Mouse (Mus musculus): Measurements from ENCODE around the gene Cers2. TPM values are rescaled to one million over a fixed set of nuclear protein-coding genes. Genes with fewer than 3 reads are reported as not detected.

Cers2 gene
- polyA plus RNA-seq, 1 experiment from 2014 or later, result 110 TPM

DNA sequence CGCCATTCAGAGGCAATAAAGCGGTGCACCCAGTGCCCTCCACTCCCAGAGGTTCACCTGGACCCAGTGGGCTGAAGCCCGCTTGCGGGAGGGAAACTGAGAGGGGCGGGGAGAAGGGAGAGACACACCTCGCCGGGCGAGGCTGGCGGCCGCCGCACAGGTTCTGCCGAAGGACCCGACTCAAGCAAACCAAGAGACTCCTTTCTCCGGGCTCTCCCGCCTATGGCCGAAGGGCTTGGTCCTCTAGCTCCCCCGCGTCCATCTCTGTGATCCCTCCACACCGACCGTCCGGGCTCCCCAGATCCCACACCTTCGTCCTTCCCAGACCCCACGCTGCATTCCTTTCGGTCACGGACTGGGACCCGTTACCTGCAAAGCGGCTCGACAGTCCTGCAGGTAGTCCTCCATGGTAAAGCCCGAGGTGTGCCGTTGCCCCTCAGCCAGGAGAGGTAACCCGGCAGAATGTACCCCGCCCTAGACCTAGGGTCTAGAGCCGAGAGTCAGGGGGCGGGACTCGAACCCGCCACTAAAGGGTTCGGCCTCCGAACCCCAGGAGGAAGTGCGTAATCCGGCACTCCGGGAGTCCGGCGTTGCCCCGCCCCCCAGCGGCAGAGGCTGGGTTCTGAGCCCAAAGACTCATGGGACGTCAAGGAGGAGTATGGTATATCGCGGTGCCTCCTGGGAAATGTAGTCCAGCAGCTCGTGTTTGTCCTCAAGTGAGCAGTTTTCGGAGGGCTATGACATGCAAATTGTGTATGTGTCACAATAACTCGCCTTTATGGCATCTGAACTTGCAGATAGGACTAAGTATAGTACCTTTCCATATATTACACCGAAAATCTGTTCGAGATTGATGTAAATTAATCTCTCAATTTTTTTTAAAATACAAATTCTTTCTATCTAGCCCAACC is 33.1 kb upstream of the Cers2 start, which contains the start of the genes Mindy1 and Prune1:
Gene Mindy1 (plus strand): TSS at position 130 of the 911 bp plus-strand sequence.
Gene Prune1 (minus strand): TSS at position 861 of the 911 bp plus-strand sequence.
- H3K4me1 ChIP-seq, result peaks cover 21% of the 10 kb centered on the region
- H3K36me3 ChIP-seq, result 0 out of 2 replicates have a peak, but pooled peaks cover under 1% of the 10 kb centered on the region
- peak within 1 kb of the TSS; percentile 74 for H3K4me3 ChIP-seq
- peak within 1 kb of the TSS; percentile 86 for H3K9ac ChIP-seq
- no peaks in the 10 kb centered on the region for H3K9me3 ChIP-seq
- WGBS, result 1% methylated on average over 53 of the region's 53 CpGs
- H3K27me3 ChIP-seq (replicated peaks), result no peaks in the 10 kb centered on the region
- peak within 1 kb of the TSS; percentile 72 for H3K4me2 ChIP-seq (replicated peaks)
- ATAC-seq (ENCODE audit: low FRiP score, low read depth), result peak; percentile 90
- H3K27ac ChIP-seq, result peak within 1 kb of the TSS; percentile 90

DNA sequence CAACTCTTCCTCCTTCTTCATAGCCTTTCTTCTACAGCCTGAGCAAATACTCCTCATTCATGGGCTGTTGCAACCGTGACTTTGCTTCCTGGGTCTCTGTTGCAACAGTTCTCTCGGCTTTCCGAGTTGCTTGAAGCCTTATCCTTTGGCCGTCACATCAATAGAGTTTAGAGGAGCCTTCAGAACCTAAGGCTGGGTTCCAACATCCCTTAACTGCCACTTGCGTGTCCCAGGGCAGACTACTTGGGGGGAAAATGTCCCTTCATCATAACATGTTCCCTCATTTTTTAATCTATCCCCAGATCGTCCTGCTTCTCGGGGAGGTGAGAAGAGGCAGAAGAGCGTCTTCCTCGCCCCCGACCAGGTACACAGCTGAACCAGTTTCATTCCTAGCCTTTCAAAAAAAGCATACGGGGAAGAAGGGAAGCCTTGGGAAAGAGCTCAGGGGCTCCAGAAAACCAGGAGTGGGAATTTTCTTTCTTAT is 32.2 kb upstream of the Cers2 start:
- Histone ChIP-seq H3K27me3 (replicated peaks) (no peaks in the 10 kb centered on the region), H3K9ac (peak overlapping the region; percentile 86), H3K36me3 (peaks cover 4% of the 10 kb centered on the region), H3K4me1 (peaks cover 21% of the 10 kb centered on the region), H3K9me3 (no peaks in the 10 kb centered on the region), H3K4me3 (peak overlapping the region; percentile 64), H3K27ac (peak overlapping the region; percentile 90), H3K4me2 (replicated peaks) (peak overlapping the region; percentile 72)
- ATAC-seq (ENCODE audit: low FRiP score, low read depth), result peak; percentile 15; the same call in 1 of the 2 replicates
- under 1% methylated on average over 11 of the region's 11 CpGs for WGBS

DNA sequence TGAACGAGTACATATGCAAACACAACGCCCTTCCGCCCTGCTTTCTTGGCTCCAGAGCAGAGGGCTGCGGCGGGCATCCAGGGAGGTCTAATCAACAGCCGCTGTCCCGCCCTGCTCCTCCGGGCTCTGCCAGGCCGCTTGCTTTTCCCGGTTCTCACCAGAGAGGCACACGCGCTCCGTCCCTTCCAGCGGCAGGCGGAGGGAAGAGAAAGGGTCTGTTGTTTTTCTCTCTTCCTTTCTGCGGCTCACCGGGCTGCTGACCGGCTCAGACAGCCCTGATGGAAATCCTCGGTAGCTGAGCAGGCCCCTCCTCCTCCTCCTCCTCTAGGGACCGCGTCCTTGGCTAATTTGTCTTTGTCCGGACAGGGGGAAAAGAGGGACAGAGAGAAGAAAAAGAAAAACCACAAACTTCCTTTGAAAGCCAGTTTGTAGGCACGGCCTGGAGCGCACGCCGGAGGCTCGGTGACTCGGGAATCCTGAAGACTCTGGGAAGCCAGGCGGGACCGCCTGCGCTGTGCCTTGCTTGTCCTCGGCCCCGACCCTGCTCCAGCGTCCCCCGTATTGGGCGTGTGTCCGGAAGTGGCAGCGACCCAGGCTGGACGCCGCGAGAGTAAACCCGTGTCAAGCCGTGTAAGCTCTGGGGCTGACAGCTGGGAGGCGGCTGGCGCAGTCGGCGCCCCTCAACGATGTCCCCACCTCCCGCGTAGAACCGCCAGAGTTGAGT is 31.6 kb upstream of the Cers2 start:
- Histone ChIP-seq H3K36me3 (peaks cover 10% of the 10 kb centered on the region), H3K4me1 (peaks cover 21% of the 10 kb centered on the region), H3K9me3 (no peaks in the 10 kb centered on the region), H3K27ac (peak overlapping the region; percentile 90), H3K4me3 (peak overlapping the region; percentile 64), H3K9ac (peak overlapping the region; percentile 86), H3K4me2 (replicated peaks) (peak overlapping the region; percentile 72), H3K27me3 (replicated peaks) (no peaks in the 10 kb centered on the region)
- peak; percentile 69 for ATAC-seq (ENCODE audit: low FRiP score, low read depth)
- under 1% methylated on average over 50 of the region's 51 CpGs for WGBS

DNA sequence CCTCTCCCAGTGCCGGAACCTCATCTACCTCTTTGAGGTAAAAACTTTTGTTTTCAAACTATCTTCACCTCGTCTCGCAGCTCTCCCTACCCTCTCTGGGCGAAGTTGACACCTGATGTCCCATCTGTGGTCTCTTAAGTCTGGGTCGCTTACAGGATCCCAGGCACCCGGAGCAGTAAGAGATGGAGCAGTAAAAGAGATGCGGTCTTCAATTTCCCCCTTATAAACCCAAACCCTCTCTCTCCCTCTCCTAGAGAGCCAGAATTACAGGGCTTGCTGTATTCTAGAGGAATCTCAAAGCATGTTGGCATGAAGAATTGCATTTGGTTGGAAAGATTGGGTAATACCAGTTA is 31.0 kb upstream of the Cers2 start:
- under 1% methylated on average over 7 of the region's 7 CpGs for WGBS
- no peak for ATAC-seq (ENCODE audit: low FRiP score, low read depth)

DNA sequence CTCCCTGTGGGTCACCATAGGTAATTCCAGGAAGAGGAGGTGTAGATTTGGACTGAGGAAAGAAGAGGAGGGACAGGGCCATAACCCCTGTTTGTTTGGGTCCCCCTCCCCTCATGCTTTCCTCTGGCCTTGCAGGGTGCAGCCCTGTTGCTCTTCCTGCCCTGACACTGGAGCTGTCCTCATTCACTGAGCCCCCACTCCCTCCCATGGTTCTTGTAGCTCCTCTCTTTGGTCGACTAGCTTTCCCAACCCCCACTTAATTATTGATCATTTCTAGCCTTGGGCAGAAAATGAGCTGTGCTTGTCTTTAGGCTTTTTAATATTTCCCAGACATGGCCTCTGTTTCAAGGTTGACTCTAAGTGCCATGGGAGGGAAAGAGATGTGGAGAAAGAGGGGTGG is 30.5 kb upstream of the Cers2 start:
- Histone ChIP-seq H3K27me3 (replicated peaks) (no peaks in the 10 kb centered on the region), H3K4me1 (peaks cover 21% of the 10 kb centered on the region), H3K27ac (no peak overlapping the region), H3K4me2 (replicated peaks) (peak overlapping the region; percentile 72), H3K36me3 (peaks cover 19% of the 10 kb centered on the region), H3K9ac (peak overlapping the region; percentile 86), H3K9me3 (no peaks in the 10 kb centered on the region), H3K4me3 (peak overlapping the region; percentile 64)
- whole genome bisulfite sequencing, result 13% methylated on average over 1 of the region's 1 CpGs
- no peak for ATAC-seq (ENCODE audit: low FRiP score, low read depth)

More for the DNA sequence above, 31.0 kb upstream of the Cers2 start:
- Histone ChIP-seq H3K4me2 (replicated peaks) (peak overlapping the region; percentile 72), H3K9ac (peak overlapping the region; percentile 86), H3K4me3 (peak overlapping the region; percentile 64), H3K4me1 (peaks cover 21% of the 10 kb centered on the region), H3K27ac (peak overlapping the region; percentile 90), H3K9me3 (no peaks in the 10 kb centered on the region), H3K36me3 (peaks cover 16% of the 10 kb centered on the region), H3K27me3 (replicated peaks) (no peaks in the 10 kb centered on the region)

DNA sequence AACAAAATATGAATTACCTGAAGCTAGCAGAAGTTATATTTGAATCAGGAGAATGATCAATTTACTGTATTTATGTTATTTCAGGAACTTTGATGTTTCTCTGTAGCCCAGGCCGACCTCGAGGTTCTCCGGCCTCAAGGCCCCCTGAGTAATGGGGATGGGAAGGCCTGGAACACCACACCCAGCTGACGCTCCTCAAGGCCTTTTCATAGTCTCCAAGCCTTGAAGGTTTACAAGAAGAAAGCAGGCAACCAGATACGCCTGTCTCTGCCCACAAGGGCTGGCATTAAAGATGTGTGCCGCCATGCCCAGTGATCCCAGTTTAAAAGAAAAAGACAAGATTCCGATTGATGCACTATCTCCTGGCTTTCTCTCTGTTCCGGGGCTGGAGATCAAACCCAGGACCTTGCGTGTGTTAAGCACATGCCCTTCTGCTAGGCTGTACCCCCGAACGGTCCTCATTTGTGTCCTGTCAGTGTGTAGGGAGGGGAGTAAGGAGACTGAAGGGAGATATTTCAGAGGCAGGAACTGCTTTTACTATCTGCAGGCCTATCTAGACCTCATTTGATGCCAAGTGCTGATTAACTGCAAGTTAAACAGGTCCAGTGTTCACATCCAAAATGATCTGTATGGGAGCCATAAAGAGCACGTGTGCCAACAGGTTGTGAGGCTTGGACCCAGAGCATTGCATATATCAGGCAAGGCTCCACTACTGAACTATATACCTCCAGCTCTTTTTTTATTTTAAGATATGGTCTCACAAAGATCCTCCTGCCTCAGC is 29.9 kb upstream of the Cers2 start:
- no peaks in the 10 kb centered on the region for H3K9me3 ChIP-seq
- H3K4me3 ChIP-seq, result no peak overlapping the region; the same call in 1 of the 2 replicates
- H3K9ac ChIP-seq, result 0 out of 2 replicates have a peak overlapping the region, but pooled peaks have one; percentile 3
- H3K36me3 ChIP-seq, result peaks cover 23% of the 10 kb centered on the region
- H3K27ac ChIP-seq, result no peak overlapping the region
- peaks cover 21% of the 10 kb centered on the region for H3K4me1 ChIP-seq
- no peak for ATAC-seq (ENCODE audit: low FRiP score, low read depth)
- H3K27me3 ChIP-seq (replicated peaks), result no peaks in the 10 kb centered on the region
- peak overlapping the region; percentile 72 for H3K4me2 ChIP-seq (replicated peaks)
- WGBS, result 87% methylated on average over 12 of the region's 12 CpGs

DNA sequence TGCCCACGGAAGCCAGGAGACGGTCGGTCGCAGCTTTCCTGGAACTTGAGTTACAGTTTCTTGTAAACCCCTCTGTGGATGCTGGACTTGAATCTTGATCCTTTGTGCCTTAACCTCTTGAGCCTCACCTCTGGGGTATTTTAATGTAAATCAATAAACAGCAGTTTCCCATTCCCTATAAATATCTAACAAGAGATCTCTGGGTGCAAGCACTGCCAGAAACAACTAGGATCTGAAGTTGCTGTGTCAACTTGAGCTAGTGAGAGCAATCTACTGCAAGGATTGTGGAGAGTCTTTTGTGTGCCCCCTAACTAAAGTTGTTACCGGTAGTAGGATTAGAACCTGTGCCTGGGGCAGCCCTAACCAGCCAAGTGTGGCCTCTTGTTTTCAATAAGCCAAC is 29.2 kb upstream of the Cers2 start:
- no peak overlapping the region for H3K4me2 ChIP-seq (replicated peaks)
- no peak for ATAC-seq (ENCODE audit: low FRiP score, low read depth)
- 94% methylated on average over 5 of the region's 5 CpGs for WGBS
- no peaks in the 10 kb centered on the region for H3K27me3 ChIP-seq (replicated peaks)
- no peak overlapping the region for H3K27ac ChIP-seq
- no peak overlapping the region for H3K4me3 ChIP-seq
- H3K36me3 ChIP-seq, result peaks cover 30% of the 10 kb centered on the region
- no peaks in the 10 kb centered on the region for H3K9me3 ChIP-seq
- peaks cover 21% of the 10 kb centered on the region for H3K4me1 ChIP-seq
- H3K9ac ChIP-seq, result no peak overlapping the region

DNA sequence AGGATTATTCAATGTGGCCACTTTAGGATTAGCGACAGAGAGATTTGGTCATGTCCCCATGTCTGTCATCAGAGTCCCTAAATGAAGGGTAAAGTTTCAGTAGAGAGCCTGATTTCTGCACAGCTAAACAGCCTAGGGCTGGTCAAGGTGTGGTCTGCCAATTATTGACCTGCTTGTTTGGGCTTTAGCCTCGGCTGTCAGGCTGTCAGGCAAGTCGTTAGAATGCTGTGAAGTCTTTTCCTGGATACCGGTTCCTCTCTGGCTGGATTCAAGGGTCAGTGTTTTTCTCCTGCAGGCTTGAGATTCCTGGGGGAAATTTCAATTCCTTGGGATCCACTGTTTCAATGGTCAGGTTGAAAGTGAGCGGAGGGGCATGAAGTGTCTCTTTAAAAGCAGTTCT is 28.6 kb upstream of the Cers2 start:
- Histone ChIP-seq H3K36me3 (peaks cover 36% of the 10 kb centered on the region), H3K9ac (no peak overlapping the region), H3K9me3 (no peaks in the 10 kb centered on the region), H3K4me1 (peaks cover 17% of the 10 kb centered on the region), H3K4me3 (no peak overlapping the region), H3K27me3 (replicated peaks) (no peaks in the 10 kb centered on the region), H3K4me2 (replicated peaks) (no peak overlapping the region), H3K27ac (no peak overlapping the region)
- WGBS, result 81% methylated on average over 5 of the region's 5 CpGs
- no peak for ATAC-seq (ENCODE audit: low FRiP score, low read depth)

DNA sequence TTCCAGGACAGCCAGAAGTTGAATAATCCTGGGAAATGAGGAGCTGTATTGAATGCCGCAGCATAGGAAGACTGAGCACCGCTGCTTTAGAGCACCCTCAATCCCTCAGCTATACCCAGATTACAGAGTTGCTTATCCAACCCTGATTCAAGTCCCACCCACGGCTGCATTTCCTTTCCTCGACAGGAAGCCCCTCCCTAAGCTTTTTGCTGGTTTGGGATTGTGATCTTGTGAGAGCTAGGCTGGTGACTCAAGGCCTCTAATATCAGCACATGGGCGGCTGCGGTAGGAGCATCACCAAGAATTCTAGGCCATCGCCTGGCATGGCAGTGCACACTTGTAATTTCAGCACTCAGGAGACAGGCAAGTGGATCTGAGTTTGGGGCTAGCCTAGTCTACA is 28.1 kb upstream of the Cers2 start:
- Histone ChIP-seq H3K4me3 (no peak overlapping the region), H3K4me1 (peaks cover 17% of the 10 kb centered on the region), H3K9ac (no peak overlapping the region), H3K9me3 (no peaks in the 10 kb centered on the region), H3K36me3 (peaks cover 37% of the 10 kb centered on the region), H3K27ac (no peak overlapping the region), H3K27me3 (replicated peaks) (no peaks in the 10 kb centered on the region), H3K4me2 (replicated peaks) (no peak overlapping the region)
- WGBS, result 89% methylated on average over 7 of the region's 7 CpGs
- ATAC-seq (ENCODE audit: low FRiP score, low read depth), result no peak

DNA sequence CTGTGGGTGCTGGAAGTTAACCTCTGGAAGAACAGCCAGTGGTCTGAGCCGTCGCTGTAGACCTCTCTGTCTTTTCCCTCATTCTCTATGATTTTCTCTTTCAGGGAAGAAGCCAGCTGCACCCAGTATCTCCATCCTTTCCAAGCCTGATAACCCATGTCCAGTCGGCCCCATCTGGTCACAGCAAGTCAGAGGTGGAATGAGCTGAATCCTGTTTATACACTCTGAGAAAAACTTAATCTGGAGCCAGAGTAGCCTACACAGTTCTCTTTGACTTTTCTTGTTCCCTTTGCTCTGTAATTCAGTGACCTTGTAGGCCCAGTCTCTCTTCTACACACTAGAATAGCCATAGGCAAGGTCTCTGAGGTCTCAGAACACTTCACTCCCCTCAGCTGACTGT is 27.1 kb upstream of the Cers2 start:
- H3K36me3 ChIP-seq, result peaks cover 43% of the 10 kb centered on the region
- H3K27ac ChIP-seq, result no peak overlapping the region
- no peak overlapping the region for H3K9ac ChIP-seq
- no peaks in the 10 kb centered on the region for H3K9me3 ChIP-seq
- 87% methylated on average over 3 of the region's 3 CpGs for WGBS
- no peak for ATAC-seq (ENCODE audit: low FRiP score, low read depth)
- peaks cover 17% of the 10 kb centered on the region for H3K4me1 ChIP-seq
- no peak overlapping the region for H3K4me3 ChIP-seq
- H3K4me2 ChIP-seq (replicated peaks), result no peak overlapping the region
- H3K27me3 ChIP-seq (replicated peaks), result no peaks in the 10 kb centered on the region

DNA sequence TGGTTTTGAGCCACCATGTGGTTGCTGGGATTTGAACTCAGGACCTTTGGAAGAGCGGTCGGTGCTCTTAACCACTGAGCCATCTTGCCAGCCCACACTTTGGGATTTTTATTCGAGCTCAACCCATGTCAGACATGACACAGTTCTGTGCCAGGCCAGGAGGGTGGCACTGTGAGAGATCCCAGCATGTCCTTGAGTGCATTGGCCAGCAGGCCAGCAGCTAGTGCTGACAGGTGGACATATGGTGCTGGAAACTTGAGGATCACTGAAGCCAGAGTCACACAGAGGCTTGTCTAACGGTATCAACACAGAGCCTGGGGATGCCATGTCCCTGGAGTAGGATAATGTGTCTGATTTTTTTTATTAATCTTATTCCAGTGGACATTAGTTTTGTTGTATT is 25.2 kb upstream of the Cers2 start:
- H3K4me2 ChIP-seq (replicated peaks), result no peak overlapping the region
- no peak overlapping the region for H3K4me3 ChIP-seq
- no peak overlapping the region for H3K27ac ChIP-seq
- no peaks in the 10 kb centered on the region for H3K9me3 ChIP-seq
- H3K36me3 ChIP-seq, result peaks cover 60% of the 10 kb centered on the region
- H3K27me3 ChIP-seq (replicated peaks), result no peaks in the 10 kb centered on the region
- WGBS, result 93% methylated on average over 4 of the region's 4 CpGs
- ATAC-seq (ENCODE audit: low FRiP score, low read depth), result no peak
- no peak overlapping the region for H3K9ac ChIP-seq
- H3K4me1 ChIP-seq, result 0 out of 2 replicates have a peak, but pooled peaks cover 8% of the 10 kb centered on the region

All from neural tube, embryonic 12.5 days (tissue).